Mouse (Mus musculus) thymus, postnatal 36 days (tissue): ENCODE measurements around the gene Oasl2.
"Not testable (repeated sequence)": the region's sequence is repeated elsewhere in the genome, so short reads cannot be mapped to it uniquely, and the experiment has no call there.

Experiments used
- DNase-seq, 2 experiments: peaks; one replicate each; pipeline ENCODE4 v3.0.0; 2022; ENCODE audit warnings: mixed read lengths in 2 of 2

Gene Oasl2

DNA sequence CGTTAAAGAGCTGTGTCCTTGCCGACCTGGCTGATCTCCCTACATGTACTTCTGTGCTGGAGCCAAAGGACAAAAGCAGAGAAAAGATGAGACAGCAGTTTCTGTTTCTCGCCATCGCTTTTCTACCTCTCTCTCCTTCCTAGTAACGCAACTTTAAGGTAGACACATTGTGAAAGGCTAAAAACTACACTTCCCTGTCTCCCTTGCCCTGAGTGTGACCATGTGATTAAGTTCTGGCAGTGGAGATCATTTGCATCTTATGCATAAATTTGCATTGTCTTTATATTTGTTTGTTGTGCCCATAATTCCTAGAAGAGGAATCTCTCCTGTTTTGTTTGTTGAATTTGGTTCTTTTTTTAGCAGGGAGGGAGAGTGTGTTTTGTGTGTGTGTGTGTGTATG, 19.1 kb downstream of the Oasl2 start:
- DNase-seq: no peak

DNA sequence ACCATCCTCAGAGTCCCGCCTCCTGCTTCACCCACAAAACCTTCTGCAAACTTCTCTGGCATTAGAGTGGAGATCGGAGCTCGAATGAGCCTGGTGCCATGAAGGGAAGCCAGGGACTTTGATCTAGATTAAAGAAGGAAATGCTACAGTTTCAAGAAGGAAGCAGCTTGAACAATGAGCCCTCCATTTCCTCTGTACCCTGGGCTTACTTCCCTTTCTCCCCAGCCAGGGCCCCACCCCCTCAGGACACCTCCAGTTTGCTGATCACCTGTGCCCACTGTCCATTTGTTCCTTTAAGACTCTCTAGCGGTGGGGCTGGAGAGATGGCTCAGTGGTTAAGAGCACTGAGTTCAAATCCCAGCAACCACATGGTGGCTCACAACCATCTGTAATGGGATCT, 20.0 kb downstream of the Oasl2 start:
- no peak for DNase-seq

DNA sequence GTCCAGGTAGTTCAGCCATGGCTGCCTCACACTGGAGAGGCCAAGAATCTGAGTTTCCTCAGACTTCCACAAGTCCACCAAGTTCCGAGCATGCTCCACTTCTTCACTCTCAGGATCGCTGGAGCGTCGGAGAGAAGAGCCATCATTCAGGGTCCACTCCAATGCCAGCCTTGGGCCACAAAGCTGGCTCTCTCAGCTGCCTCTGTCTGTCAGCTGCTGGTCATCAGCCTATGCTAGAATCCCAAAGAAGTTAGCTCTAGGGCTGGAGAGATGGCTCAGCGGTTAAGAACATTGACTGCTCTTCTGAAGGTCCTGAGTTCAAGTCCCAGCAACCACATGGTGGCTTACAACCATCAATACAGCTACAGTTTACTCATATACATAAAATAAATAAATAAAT, 20.6 kb downstream of the Oasl2 start:
- not testable (repeated sequence) for DNase-seq

DNA sequence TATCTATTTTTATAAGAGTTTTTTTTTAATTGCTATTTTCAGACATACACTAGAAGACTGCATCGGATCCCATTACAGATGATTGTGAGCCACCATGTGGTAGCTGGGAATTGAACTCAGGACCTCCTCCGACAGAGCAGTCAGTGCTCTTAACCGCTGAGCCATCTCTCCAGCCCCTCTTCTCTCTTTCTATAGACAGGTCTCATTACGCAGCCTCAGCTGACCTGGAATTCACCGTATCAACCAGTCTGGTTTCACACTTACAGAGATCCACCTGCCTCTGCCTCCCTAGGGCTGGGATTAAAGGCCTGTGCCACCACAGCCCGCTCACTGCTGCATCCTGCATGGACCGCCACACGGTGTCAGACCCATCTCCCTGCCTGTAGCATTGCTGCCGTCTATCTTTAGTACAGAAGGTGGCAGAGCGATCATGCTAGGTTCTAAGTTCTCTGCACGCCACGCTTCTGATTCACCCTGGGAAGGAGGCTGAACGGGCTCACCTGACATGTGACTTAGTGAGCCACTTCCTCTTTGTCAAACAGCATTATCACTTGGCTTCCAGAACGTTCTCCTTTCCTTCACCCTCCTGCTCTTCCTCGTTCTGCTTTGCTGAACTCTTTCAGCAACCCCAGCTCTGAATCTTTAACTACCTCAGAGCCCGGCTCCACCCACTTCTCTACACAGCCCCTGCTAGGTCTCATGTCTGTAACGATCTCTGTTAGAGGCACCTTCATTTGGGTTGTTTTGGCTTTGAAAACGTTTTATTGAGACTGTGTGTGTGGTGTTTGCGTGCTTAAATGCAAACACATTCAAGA, 25.0 kb downstream of the Oasl2 start:
- DNase-seq: peak; percentile 69 to 81

DNA sequence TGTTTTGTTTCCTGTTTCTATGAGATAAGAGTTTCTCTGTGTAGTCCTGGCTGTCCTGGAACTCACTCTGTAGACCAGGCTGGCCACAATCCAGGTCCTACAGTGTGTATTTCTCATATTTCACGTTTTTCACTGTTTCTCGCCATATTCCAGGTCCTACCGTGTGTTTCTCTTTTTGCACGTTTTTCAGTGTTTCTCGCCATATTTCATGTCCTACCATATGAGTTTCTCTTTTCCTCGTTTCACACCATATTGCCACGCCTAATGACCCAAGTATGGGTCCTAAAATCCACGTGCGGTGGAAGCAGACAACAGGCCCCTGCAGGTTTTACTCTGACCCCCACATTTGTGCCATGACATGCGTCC, 25.6 kb downstream of the Oasl2 start:
- no peak for DNase-seq

DNA sequence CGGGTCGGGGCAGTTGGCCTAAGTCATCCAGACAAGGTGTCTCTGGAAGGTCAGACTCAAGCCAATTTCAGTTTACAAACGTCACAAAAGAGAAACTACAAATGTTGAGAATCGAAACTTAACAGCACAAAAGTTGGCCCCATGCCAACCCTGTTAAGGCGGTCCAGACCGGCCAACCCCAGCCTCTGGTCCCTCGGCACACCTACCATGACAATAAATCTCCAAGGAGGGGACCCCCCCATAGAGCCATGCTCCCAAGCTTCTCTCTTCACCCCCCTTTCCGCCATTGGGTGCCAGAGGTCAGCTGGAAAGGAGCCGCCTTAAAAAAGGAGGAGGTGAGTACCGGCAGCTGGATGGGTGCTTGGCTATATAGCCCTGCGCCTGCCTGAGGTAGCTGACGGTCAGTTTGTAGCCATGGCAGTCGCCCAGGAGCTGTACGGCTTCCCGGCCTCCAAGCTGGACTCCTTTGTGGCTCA, 26.3 kb downstream of the Oasl2 start, which contains the start of gene Oasl1:
TSS of gene Oasl1 (plus strand) at position 243 of the 476 bp plus-strand sequence.
- DNase-seq: peak; percentile 31 to 40

DNA sequence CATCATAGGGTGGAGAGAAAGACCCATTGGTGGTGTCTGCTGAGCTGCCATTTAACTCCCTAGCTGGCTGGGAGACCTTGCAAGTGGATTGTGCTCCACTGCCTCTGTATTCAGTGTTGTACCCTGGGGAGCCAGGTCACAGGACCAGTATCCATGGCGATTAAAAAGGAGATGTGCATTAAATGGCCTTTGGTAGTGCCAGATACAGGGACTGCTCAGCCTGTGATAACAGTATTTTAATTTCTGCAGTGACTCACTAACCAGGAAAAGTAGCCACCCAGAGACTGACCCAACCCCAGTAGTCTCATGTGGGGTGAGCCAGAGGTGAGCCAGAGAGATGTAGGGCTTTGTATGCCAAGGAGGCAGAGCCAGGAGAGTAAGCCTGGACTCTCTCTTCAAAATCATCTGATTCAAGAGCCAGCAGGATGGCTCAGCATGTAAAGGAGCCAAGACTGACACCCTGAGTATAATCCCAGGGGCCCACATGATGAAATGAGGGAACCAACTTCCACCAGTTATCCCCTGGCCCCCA, 29.5 kb downstream of the Oasl2 start:
- DNase-seq: no peak

DNA sequence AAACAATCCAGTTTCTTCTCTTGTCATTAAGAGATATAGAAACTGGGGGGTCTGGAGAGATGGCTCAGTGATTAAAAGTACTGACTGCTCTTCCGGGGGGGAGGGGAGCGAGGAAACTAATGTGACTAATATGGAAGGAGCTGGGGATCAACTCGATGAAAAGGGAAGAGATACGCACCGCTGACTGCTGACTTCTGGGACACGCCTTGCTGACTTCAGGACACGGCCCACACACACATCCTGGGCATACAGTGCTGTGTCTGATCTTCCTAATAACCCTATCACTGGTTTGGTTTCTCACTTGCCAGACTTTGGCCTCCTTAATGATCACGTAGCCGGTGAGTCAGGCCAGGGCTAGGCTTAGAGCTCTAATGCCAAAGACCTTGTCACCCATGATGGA, 30.0 kb downstream of the Oasl2 start:
- no peak for DNase-seq

DNA sequence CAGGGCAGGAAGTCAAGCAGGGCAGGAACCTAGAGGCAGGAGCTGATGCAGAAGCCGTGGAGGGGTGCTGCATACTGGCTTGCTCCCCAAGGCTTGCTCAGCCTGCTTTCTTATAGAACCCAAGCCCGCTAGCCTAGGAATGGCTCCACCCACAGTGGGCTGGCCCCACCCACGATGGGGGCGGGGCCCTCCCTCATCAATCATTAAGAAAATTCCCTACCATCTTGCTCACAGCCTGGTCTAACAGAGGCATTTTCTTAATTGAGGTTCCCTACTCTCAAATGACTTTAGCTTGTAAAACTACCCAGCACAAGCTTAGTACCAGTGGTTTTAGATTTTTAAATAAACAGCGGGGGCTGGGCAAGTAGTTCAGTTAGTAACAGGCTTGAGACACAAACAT, 34.9 kb downstream of the Oasl2 start:
- no peak for DNase-seq

DNA sequence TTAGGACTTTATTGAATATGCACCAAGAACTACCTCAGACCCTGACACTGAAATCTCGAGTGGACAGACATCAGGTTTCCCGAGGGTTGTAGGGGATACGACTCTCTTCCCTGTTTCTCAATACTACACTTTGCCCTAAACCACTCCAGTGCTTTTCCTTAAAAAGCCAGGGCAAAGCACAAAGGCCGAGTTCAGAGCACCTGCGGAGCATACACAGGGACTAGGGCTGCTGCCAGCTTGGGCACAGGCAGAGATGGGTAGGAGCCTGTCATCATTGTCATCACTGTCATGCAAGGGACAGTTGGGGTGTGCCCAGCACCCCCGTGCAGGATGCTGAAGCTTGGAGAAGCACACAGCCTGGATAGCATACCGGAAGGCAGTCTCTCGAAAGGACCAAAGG, 36.5 kb downstream of the Oasl2 start:
- no peak for DNase-seq

DNA sequence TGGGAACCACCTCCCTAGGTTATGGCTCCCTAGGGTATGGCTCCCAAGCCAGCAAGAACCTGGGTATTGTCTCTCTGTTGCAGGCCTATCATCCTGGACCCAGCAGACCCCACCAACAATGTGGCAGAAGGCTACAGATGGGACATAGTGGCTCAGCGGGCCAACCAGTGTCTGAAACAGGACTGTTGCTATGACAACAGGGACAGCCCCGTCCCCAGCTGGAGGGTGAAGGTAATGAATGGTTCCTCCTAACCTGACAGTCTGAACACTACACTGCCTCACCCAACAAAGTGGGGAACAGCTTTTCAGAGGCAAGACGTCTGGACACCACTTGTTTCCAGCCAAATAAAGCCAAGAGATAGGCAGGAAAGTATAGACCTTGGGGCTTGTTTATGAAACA, 39.1 kb downstream of the Oasl2 start:
- DNase-seq: no peak

DNA sequence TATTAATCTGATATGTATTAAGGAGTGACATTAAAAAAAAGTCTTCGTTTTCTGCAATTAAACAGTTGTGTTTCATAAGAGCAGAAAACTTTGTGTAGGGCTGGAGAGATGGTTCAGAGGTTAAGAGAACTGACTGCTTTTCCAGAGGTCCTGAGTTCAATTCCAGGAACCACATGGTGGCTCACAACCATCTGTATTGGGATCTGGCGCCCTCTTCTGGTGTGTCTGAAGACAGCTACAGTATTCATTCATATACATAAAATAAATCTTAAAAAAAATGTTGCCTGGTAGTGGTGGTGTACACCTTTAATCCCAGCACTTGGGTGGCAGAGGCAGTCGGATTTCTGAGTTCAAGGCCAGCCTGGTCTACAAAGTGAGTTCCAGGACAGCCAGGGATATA, 44.4 kb downstream of the Oasl2 start:
- not testable (repeated sequence) for DNase-seq

DNA sequence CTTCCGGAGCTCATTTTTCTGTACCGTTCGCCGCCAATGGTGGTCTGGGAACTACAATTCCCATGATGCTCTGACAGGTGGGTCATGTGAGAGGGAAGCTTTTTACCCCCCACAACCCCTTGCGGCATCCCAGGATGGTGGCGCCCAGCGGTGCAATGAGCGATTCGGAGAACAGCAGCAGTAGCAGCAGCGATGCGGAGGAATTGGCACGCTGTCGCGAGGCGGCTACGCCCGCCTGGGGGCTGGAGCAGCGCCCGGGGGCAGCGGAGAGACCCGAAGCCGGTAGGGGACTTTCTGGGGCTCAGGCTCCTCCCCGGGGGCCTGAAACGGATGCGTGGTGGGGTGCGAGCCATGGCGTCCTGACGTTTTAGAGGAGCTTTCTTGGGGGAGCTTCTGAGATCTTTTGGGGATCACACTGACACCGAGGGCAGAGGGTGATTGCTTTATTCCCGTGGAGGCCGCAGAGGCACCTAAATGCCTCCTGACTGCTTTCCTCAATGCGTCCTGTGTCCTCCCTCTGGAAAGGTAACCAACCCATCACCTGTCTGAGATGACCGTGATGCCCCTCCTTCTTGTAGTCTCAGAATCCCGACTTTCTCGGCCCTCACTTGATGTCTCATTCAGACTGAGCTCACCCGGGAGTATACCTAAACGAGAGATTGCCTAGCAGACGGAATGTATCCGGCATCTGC, 45.5 kb downstream of the Oasl2 start, which contains the start of gene 2210016L21Rik:
TSS of gene 2210016L21Rik (plus strand) at position 85 of the 692 bp plus-strand sequence.
- peak; percentile 83 to 90 for DNase-seq

DNA sequence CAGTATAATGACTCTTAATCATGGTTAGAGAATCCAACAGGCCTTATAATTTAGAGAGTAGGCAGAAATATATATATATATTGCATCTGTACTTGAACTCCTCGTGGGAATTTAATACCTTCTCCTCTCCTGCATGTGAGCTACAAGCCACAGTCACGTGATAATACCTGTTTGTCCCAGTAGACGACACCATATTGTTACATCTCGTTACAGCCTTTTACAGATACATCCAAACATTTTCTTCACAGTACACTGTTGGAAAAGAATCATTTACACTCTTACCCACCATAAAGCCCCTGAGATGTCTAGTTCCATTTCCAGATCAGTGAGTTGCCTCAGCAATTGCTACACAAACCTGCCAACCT, 46.0 kb downstream of the Oasl2 start:
- no peak for DNase-seq

DNA sequence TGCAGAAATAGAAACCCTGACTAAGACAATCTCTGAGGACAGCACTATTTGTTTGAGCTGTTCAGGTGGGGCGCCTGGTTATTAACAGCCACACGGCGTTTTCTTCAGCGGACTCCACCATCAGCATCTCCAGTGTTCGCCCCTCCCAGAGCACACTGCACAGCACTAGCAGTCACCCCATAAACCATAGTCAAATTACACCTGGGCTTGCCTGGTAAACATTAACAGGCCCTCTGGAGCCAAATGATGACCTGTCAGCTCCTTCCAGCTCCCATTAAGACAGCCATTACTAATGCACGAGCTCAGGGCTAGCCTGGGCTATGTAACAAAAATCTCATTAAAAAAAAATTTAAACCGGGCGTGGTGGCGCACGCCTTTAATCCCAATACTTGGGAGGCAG, 48.3 kb downstream of the Oasl2 start:
- no peak for DNase-seq

DNA sequence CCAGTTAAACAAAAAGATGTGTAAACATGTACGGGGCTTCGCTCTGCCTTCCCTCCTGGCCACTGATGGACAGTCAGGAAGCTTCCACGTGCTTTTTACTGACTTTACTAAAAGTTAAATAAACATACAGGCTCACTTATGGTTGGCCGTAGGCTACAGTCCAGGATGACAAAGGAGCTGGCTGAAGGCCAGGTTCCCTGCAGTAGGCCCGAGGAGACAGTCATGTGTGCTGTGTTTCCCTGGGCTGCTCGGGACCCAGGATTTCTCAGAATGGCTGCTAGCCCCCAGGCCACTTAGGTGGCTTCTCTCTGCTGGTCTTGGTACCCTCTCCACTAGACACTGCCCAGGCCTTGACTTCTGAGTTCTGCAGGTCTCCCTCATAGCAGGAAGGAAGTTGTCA, 52.2 kb downstream of the Oasl2 start:
- no peak for DNase-seq

DNA sequence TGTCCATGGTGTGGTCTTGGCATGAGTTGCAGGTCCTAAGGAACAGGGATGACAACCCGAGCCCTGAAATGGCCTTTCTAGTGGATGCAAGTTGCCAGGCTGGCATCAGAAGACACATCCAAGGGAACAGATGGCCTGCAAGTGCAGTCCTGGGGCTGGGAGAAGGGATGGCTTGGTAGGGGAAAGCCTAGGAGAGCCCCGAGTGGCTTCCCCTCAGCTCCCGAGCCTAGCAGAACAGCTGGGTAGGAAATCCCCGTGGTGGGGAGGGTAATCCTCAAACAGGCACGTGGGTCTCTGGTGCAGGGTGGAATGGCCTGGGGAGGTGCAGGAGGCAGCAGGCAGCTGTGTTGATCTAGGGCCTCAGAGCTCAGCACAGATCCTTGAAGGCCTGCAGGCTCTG, 52.6 kb downstream of the Oasl2 start:
- no peak for DNase-seq

DNA sequence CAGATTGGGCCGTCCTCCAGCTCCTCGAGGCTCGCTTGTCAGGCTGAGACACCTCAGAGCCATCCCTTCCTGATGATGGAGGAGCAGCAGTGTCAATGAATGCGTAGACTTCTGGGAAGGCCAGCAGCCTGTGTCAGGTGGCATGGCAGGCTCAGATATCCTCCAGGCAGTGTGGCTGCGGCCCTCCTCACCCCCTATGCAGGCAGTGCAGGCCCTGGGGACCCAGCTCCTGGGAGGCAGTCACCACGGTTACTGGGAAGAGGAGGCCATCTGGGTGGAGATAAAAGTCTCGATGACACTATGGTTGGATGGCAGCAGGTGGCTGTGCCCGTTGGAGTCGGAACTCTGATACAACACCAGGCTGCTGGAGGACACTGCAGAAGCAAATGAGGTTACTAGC, 53.1 kb downstream of the Oasl2 start:
- no peak for DNase-seq

DNA sequence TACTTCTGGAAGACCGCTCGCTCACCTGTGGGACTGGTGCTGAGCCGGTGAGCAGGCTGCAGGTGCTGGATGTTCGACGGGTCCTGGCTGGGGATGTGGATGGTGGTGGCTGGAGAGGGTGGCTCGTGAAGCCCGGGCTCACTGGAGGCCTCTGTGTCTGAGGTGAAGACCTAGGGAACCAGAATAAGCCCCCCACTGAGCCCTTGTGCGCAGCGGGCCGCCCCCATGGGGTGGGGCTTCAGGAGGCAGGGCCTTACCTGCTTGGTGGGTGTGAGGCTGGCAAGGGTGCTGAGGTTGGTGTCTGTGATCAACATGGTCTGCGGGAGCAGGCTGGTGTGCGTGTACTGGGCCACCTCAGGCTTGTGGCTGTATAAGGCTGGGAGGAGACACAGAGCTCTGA, 53.9 kb downstream of the Oasl2 start:
- DNase-seq: no peak

DNA sequence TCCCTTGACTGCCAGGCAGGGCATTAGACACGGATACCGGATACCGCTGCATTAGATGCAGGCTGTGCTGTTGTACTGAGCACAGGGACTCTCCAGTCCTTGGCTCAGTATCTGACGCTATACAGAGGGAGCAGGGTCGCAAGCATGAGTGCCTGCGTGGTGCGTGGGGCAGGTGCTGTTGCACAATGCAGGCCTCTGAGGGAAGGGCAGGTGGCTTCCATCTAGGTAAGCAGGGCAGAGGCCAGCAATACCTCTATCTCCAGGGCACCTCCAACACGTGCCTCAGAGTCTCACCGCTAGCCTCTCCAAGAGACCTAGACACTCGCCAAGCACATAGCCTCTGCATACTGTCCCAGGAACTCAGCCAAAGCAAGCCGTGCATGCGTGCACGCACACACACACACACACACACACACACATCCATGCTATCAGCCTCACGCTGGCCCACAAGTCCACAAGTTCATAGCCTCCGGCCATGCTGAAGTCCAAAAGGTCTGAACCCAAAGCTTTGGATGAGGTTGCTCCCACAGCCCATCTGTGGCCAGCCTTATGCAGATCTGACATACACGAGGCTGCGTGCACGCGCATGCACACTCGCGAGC, 54.6 kb downstream of the Oasl2 start:
- DNase-seq: no peak

DNA sequence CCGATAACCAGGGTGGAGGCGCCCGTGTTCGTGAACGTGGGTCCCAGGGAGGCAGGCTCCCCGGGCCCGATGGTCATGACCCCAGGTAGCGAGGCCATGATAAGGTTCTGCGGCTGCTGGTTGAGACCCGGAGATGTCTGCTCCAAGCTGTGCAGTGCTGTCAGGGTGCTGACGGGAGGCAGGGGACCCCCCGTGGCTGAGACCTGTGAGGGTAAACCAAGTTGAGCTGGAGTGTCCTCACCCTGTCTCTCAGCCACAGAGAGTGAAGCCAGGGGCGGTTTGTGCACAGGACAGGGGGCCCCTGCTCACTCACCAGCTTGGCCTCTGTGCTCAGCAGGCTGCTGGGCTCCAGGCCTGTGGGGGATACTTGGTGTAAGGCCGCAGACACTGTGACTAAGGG, 56.6 kb downstream of the Oasl2 start:
- DNase-seq: no peak

DNA sequence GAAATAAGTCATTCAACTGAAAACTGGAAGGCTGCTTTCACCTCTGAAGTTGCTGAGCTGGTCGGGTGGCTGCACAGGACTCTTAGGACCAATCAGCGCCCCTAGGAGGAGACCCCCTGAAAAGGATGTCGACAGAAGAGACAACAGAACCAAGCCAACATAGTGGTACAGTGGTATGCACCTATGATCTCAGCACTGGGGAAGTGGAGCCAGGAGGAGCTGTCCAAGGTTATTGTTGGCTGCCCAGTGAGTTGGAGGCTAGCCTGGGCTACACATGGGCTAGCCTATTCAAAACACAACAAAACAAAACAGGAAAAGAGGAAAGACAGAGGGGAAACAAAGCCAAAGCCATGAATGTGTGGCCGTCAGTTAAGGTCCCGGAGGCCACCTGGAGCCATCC, 61.3 kb downstream of the Oasl2 start:
- DNase-seq: no peak
